Mouse (Mus musculus) G1E (cell line): ENCODE measurements at regions not wholly inside any gene's neighbourhood (a gene's known extent, or its start where the extent isn't known, plus 50 kb on each side); places are given as distances from the start of the nearest gene placed in this dataset.

Experiments
- ATAC-seq: 2 replicates; pipeline ENCODE4 v1.8.0; 2016; ENCODE audit warnings: mild to moderate bottlenecking; ENCODE audit not compliant: insufficient number of reproducible peaks, poor library complexity, low FRiP score, severe bottlenecking; ENCODE audit errors: extremely low read depth
- DNase-seq: peaks from one replicate; pipeline ENCODE4 v3.0.0; 2012; ENCODE audit warnings: low spot score
- H3K27me3 ChIP-seq: 2 replicates; pipeline ENCODE4 v1.6.1; 2012; ENCODE audit warnings: mild to moderate bottlenecking, low read length, inconsistent platforms; ENCODE audit not compliant: insufficient read depth
- H3K36me3 ChIP-seq: replicated peaks from 2 replicates; pipeline ENCODE3; 2012; ENCODE audit warnings: mild to moderate bottlenecking, inconsistent platforms
- H3K4me1 ChIP-seq: 2 replicates; pipeline ENCODE4 v1.6.1; 2012; ENCODE audit warnings: low read depth, low read length, inconsistent platforms, mixed read lengths; ENCODE audit not compliant: insufficient read depth
- H3K4me3 ChIP-seq: 2 replicates; pipeline ENCODE4 v1.5.1; 2012; ENCODE audit warnings: low read depth, mild to moderate bottlenecking, inconsistent platforms, low read length, moderate library complexity, mixed read lengths
- H3K9me3 ChIP-seq: replicated peaks from 2 replicates; pipeline ENCODE4 v1.6.1; 2012; ENCODE audit warnings: inconsistent platforms
- CTCF ChIP-seq: IDR thresholded peaks from 2 replicates; pipeline ENCODE4 v1.5.1; 2012; ENCODE audit warnings: low read depth, low read length, inconsistent platforms, mixed read lengths
- GATA1 ChIP-seq: IDR thresholded peaks from 2 replicates; pipeline ENCODE4 v1.6.1; 2012; ENCODE audit warnings: borderline replicate concordance, low read length, inconsistent platforms, mixed read lengths
- GATA2 ChIP-seq: IDR thresholded peaks from 2 replicates; pipeline ENCODE4 v1.6.1; 2012; ENCODE audit warnings: low read depth, low read length, inconsistent platforms, borderline replicate concordance
- POLR2AphosphoS5 ChIP-seq: IDR thresholded peaks from 2 replicates; pipeline ENCODE4 v1.6.1; 2012; ENCODE audit warnings: low read depth, low read length, inconsistent platforms; ENCODE audit not compliant: insufficient replicate concordance
- TAL1 ChIP-seq: conservative IDR thresholded peaks from 2 replicates; pipeline ENCODE4 v1.6.1; 2012; ENCODE audit warnings: low read depth, low read length, inconsistent platforms, mixed read lengths

DNA sequence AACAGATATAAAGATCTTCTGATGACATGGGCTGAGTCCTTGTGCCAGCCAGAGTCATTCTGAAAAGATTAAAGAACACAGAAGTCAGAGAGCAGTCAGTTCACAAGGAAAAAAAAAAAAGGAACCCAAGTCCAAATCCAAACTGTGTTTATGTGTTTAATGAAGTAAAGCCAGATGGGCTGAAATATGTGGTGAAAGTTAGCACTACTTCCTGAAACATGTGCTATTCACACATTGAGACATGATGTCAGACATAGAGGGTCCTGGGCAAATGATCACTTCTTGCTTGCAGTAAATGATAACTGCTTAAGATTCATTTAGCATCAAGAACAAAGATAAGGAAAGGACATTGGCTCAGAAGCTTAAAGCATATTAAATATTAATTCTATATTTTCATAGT, 439.8 kb downstream of the Nova1 start:
- Histone ChIP-seq H3K4me3 (no peak overlapping the region), H3K36me3 (no peaks in the 10 kb centered on the region), H3K4me1 (no peaks in the 10 kb centered on the region), H3K9me3 (no peaks in the 10 kb centered on the region), H3K27me3 (no peaks in the 10 kb centered on the region)
- no peak for ATAC-seq
- DNase-seq = no peak
- TF ChIP-seq TAL1 (no peak), GATA1 (no peak)

- TF ChIP-seq CTCF (no peak), GATA2 (no peak), TAL1 (no peak), GATA1 (no peak), POLR2AphosphoS5 (no peak)
- H3K4me3 ChIP-seq = no peak overlapping the region
- DNase-seq (no peak), ATAC-seq (no peak)
- no peaks in the 10 kb centered on the region for H3K36me3 ChIP-seq
- no peaks in the 10 kb centered on the region for H3K4me1 ChIP-seq
- H3K9me3 ChIP-seq = no peaks in the 10 kb centered on the region
- no peaks in the 10 kb centered on the region; the same call in 1 of the 2 replicates for H3K27me3 ChIP-seq
Measured at GRCm38 (mm10) chr12:46371747-46372146, 447.0 kb downstream of the Nova1 start.

DNA sequence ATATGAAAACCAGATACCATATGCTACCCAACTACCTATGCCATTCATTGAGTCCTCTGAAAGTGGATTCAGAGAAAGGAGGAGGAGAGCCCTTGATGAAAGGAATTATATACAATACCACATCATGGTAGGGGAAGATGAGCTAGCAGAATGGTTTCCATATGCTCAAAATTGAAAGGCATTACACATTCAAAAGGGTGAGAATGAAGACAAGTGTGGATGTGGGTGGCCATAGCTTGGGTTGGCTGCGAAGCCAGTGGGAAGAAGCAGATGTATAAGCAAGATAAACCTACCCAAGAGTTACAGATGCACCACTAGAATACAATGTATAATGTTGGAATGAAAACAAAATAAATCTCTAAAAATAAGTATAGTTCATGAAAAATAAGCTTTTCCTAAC, 485.4 kb downstream of the Nova1 start:
- DNase-seq = no peak
- Histone ChIP-seq H3K36me3 (no peaks in the 10 kb centered on the region), H3K27me3 (no peaks in the 10 kb centered on the region), H3K9me3 (no peaks in the 10 kb centered on the region), H3K4me1 (no peaks in the 10 kb centered on the region), H3K4me3 (no peak overlapping the region)
- no peak for ATAC-seq
- no peak for TF ChIP-seq CTCF
- no peak for TF ChIP-seq GATA1
- no peak for TF ChIP-seq GATA2
- TF ChIP-seq POLR2AphosphoS5 = no peak
- no peak for TF ChIP-seq TAL1

- ATAC-seq (no peak), DNase-seq (no peak)
- no peaks in the 10 kb centered on the region for H3K36me3 ChIP-seq
- no peaks in the 10 kb centered on the region for H3K9me3 ChIP-seq
- TF ChIP-seq TAL1 (no peak), POLR2AphosphoS5 (no peak), CTCF (no peak), GATA1 (no peak), GATA2 (no peak)
- peaks cover 4% of the 10 kb centered on the region for H3K27me3 ChIP-seq
- no peaks in the 10 kb centered on the region for H3K4me1 ChIP-seq
- H3K4me3 ChIP-seq = no peak overlapping the region
Measured at GRCm38 (mm10) chr12:46327865-46328264, 490.9 kb downstream of the Nova1 start.

GRCm38 (mm10) chr12:46323276-46323675, 495.5 kb downstream of the Nova1 start:
- Histone ChIP-seq H3K36me3 (no peaks in the 10 kb centered on the region), H3K27me3 (peaks cover 4% of the 10 kb centered on the region), H3K4me3 (no peak overlapping the region), H3K9me3 (no peaks in the 10 kb centered on the region), H3K4me1 (no peaks in the 10 kb centered on the region)
- no peak for ATAC-seq
- TF ChIP-seq GATA2 (no peak), POLR2AphosphoS5 (no peak), TAL1 (no peak), CTCF (no peak), GATA1 (no peak)
- DNase-seq = no peak

GRCm38 (mm10) chr12:46303136-46303797, 515.5 kb downstream of the Nova1 start:
- no peaks in the 10 kb centered on the region for H3K27me3 ChIP-seq
- no peak for TF ChIP-seq POLR2AphosphoS5
- TF ChIP-seq TAL1 = 0 out of 2 replicates have a peak, but pooled peaks have one; percentile 8
- H3K36me3 ChIP-seq = no peaks in the 10 kb centered on the region
- no peak overlapping the region for H3K4me3 ChIP-seq
- peak; percentile 62 for ATAC-seq
- DNase-seq = no peak
- no peaks in the 10 kb centered on the region; the same call in 1 of the 2 replicates for H3K9me3 ChIP-seq
- peaks cover 21% of the 10 kb centered on the region for H3K4me1 ChIP-seq

DNA sequence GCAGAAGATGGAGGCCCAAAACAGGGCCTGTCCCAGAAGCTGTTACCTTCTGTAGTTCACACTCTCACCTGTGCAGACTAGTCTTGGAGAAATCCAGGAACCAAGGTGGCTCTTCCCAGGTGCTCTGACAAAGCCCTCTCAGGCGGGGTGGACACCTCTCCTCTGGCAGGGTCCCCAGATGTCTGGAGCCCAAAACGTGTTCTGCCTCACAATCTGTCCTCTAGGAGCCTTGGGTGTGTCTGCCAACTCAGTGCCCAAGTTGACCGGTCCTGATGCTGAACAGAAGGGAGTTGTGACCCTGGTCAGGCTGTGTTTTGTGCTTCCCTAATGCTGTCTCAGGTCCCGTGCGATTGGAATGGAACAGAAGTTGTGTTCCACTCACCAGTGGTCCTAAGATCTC, 519.8 kb downstream of the Nova1 start:
- Histone ChIP-seq H3K4me3 (no peak overlapping the region), H3K36me3 (no peaks in the 10 kb centered on the region), H3K9me3 (no peaks in the 10 kb centered on the region; the same call in 1 of the 2 replicates), H3K27me3 (no peaks in the 10 kb centered on the region), H3K4me1 (peaks cover 10% of the 10 kb centered on the region)
- ATAC-seq (no peak), DNase-seq (no peak)
- no peak for TF ChIP-seq GATA1
- TF ChIP-seq GATA2 = no peak
